Mouse (Mus musculus): ENCODE measurements around the gene Naaladl2. TPM values are rescaled to one million over a fixed set of nuclear protein-coding genes. Genes with fewer than 3 reads are reported as not detected.

The Naaladl2 gene
- total and polyA plus RNA-seq, 3 experiments: 0.13 TPM; not detected in 2

DNA sequence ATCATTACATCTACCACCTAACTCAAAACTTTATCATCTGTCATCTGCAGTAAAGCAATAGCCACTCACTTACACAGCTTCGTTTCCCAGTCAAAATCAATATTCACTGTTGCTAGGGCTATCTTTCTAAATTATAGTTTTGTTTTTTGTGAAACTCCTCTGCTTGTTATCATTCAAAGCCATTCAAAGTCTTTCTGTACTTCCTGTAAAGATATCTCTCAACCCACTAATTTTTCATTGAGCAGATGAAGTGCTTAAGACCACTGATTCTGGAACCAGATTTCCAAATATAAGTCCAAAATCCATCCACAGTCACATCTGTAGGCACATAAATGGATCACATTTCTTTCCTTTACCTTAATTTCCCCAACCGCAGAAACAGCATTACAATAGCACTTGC, 1020.0 kb downstream of the Naaladl2 start:
- Histone ChIP-seq H3K4me3 (replicated peaks in 1 of 3; ENCODE audit: low read depth in 2 of 3, low read length in 2 of 3, poor library complexity in 1 of 3) (no peak overlapping the region), H3K4me1 (ENCODE audit: control insufficient read depth in 1 of 2, insufficient read depth in 2 of 2) (no peaks in the 10 kb centered on the region), H3K79me2 (replicated peaks; ENCODE audit: control insufficient read depth, extremely low read depth, insufficient read depth, poor library complexity, severe bottlenecking) (no peaks in the 10 kb centered on the region), H3K36me3 (replicated peaks in 1 of 2; ENCODE audit: control insufficient read depth in 1 of 2, insufficient read depth in 1 of 2, low read length in 1 of 2) (no peaks in the 10 kb centered on the region), H3K27me3 (replicated peaks) (no peaks in the 10 kb centered on the region), H3K27ac (ENCODE audit: insufficient read depth, low read depth) (no peak overlapping the region), H3K9me3 (replicated peaks; ENCODE audit: low read length) (peaks cover 17% of the 10 kb centered on the region), H3K4me2 (ENCODE audit: insufficient read depth, low read depth, poor library complexity, severe bottlenecking) (no peak overlapping the region), H3K9ac (ENCODE audit: insufficient read depth, low read depth) (no peak overlapping the region)
- in situ Hi-C loops (cut with MboI; ENCODE audit: low pct_ligation_motif_present, low pct_unique_long_range_greater_than_20kb, low sequenced_read_pairs) (no loop called here), dilution Hi-C loops (cut with MboI; ENCODE audit: extremely low pct_ligation_motif_present, extremely low pct_unique_long_range_greater_than_20kb, low sequenced_read_pairs) (no loop called here)
- TF ChIP-seq SIN3A (IDR thresholded peaks at IDR 0.05; ENCODE audit: low read length): no peak
- no peak for DNase-seq (ENCODE audit: extremely low read depth)

- TF ChIP-seq JUN (IDR thresholded peaks at IDR 0.05; ENCODE audit: insufficient read depth, low read depth, low read length) (no peak), NRF1 (IDR thresholded peaks at IDR 0.05; ENCODE audit: low read depth, low read length) (no peak), ELF1 (IDR thresholded peaks at IDR 0.05; ENCODE audit: low read depth, low read length) (no peak), SMC3 (IDR thresholded peaks at IDR 0.05; ENCODE audit: low read depth, low read length) (no peak), HCFC1 (IDR thresholded peaks at IDR 0.05; ENCODE audit: low read depth, low read length) (no peak), RCOR1 (conservative IDR thresholded peaks at IDR 0.05; ENCODE audit: low read depth, low read length) (no peak), ZNF384 (IDR thresholded peaks at IDR 0.05; ENCODE audit: low read depth, low read length) (no peak), MXI1 (IDR thresholded peaks at IDR 0.05; ENCODE audit: low read depth, low read length) (no peak), USF2 (conservative IDR thresholded peaks at IDR 0.05; ENCODE audit: low read depth, low read length) (no peak), EP300 (IDR thresholded peaks at IDR 0.05; ENCODE audit: low read length) (no peak), ZMIZ1 (IDR thresholded peaks at IDR 0.05; ENCODE audit: low read depth, low read length) (no peak), SIN3A (IDR thresholded peaks at IDR 0.05; ENCODE audit: low read length) (no peak), MYC (IDR thresholded peaks at IDR 0.05; ENCODE audit: low read depth, low read length) (no peak), GABPA (IDR thresholded peaks at IDR 0.05; ENCODE audit: insufficient replicate concordance, low read depth, low read length) (no peak), IRF4 (IDR thresholded peaks at IDR 0.05; ENCODE audit: low read depth, low read length) (no peak), CTCF (conservative IDR thresholded peaks at IDR 0.05 in 1 of 2, IDR thresholded peaks at IDR 0.05 in 1 of 2; ENCODE audit: low read depth in 2 of 2, low read length in 2 of 2) (no peak), TCF12 (IDR thresholded peaks at IDR 0.05; ENCODE audit: low read depth, low read length) (no peak), BHLHE40 (IDR thresholded peaks at IDR 0.05; ENCODE audit: low read depth, low read length) (no peak), POLR2A (IDR thresholded peaks at IDR 0.05; ENCODE audit: low read depth, low read length) (no peak)
- peaks cover 18% of the 10 kb centered on the region for H3K9me3 ChIP-seq (replicated peaks; ENCODE audit: low read length)
- no peaks in the 10 kb centered on the region for H3K4me1 ChIP-seq (ENCODE audit: control insufficient read depth in 1 of 2, insufficient read depth in 2 of 2)
- no peaks in the 10 kb centered on the region for H3K36me3 ChIP-seq (replicated peaks in 1 of 2; ENCODE audit: control insufficient read depth in 1 of 2, insufficient read depth in 1 of 2, low read length in 1 of 2)
- H3K27ac ChIP-seq (ENCODE audit: insufficient read depth, low read depth): no peak overlapping the region
- dilution Hi-C loops (cut with MboI; ENCODE audit: extremely low pct_ligation_motif_present, extremely low pct_unique_long_range_greater_than_20kb, low sequenced_read_pairs) (no loop called here), in situ Hi-C loops (cut with MboI; ENCODE audit: low pct_ligation_motif_present, low pct_unique_long_range_greater_than_20kb, low sequenced_read_pairs) (no loop called here)
- no peak overlapping the region for H3K4me2 ChIP-seq (ENCODE audit: insufficient read depth, low read depth, poor library complexity, severe bottlenecking)
- H3K4me3 ChIP-seq (replicated peaks in 1 of 3; ENCODE audit: low read depth in 2 of 3, low read length in 2 of 3, poor library complexity in 1 of 3): no peak overlapping the region
- H3K27me3 ChIP-seq (replicated peaks): no peaks in the 10 kb centered on the region
- H3K9ac ChIP-seq (ENCODE audit: insufficient read depth, low read depth): no peak overlapping the region
- no peaks in the 10 kb centered on the region for H3K79me2 ChIP-seq (replicated peaks; ENCODE audit: control insufficient read depth, extremely low read depth, insufficient read depth, poor library complexity, severe bottlenecking)
- DNase-seq (ENCODE audit: extremely low read depth): no peak
Observed at GRCm38 (mm10) chr3:24118136-24118535, 1025.9 kb downstream of the Naaladl2 start.

Measured in CH12.LX (cell line).